Mouse (Mus musculus) ES-Bruce4 (cell line): ENCODE results near the gene Lrrc1. TPM values are rescaled to one million over a fixed set of nuclear protein-coding genes. Genes with fewer than 3 reads are reported as not detected.

Experiments
- H3K27ac ChIP-seq: 2 replicates; pipeline ENCODE4 v1.5.1; 2012; ENCODE audit warnings: low read length, inconsistent platforms; ENCODE audit not compliant: insufficient read depth
- H3K27me3 ChIP-seq: 2 replicates; pipeline ENCODE4 v1.6.1; 2012; ENCODE audit warnings: mild to moderate bottlenecking, low read length, inconsistent platforms; ENCODE audit not compliant: control insufficient read depth, poor library complexity, insufficient read depth, severe bottlenecking
- H3K36me3 ChIP-seq: 2 replicates; pipeline ENCODE4 v1.6.1; 2012; ENCODE audit warnings: inconsistent platforms, mild to moderate bottlenecking, low read length, moderate library complexity; ENCODE audit not compliant: control insufficient read depth, poor library complexity, insufficient read depth, severe bottlenecking
- H3K4me1 ChIP-seq: one replicate; pipeline ENCODE4 v1.8.1; 2011; ENCODE audit warnings: low read length; ENCODE audit not compliant: control insufficient read depth, insufficient read depth
- H3K4me3 ChIP-seq: 2 replicates; pipeline ENCODE4 v1.5.1; 2011; ENCODE audit warnings: low read depth, mild to moderate bottlenecking, low read length
- H3K9ac ChIP-seq: 2 replicates; pipeline ENCODE4 v1.6.1; 2012; ENCODE audit warnings: low read depth, mild to moderate bottlenecking, inconsistent platforms; ENCODE audit not compliant: poor library complexity, severe bottlenecking
- H3K9me3 ChIP-seq: replicated peaks from 2 replicates; pipeline ENCODE4 v1.6.1; 2012; ENCODE audit warnings: mild to moderate bottlenecking, low read length, inconsistent platforms; ENCODE audit not compliant: control insufficient read depth, poor library complexity, insufficient read depth, severe bottlenecking
- CTCF ChIP-seq: IDR thresholded peaks from one replicate; pipeline ENCODE4 v1.8.1; 2011; ENCODE audit warnings: low read depth, low read length
- EP300 ChIP-seq: IDR thresholded peaks from 2 replicates; pipeline ENCODE4 v1.6.1; 2011; ENCODE audit warnings: low read depth, low read length; ENCODE audit not compliant: insufficient read depth
- POLR2A ChIP-seq: IDR thresholded peaks from one replicate; pipeline ENCODE4 v1.8.1; 2011; ENCODE audit warnings: low read length; ENCODE audit not compliant: insufficient read depth
- polyA plus RNA-seq: library from polyadenylated mRNA; stranded (reverse); fragments of >200 nt; gene quantifications from 2 replicates; pipeline ENCODE4 v1.2.4, GENCODE M21; 2011; ENCODE audit warnings: low read depth; ENCODE audit not compliant: missing spikeins, insufficient read depth, insufficient read length

The Lrrc1 gene
- polyA plus RNA-seq, 1 experiment: 20.9 TPM

DNA sequence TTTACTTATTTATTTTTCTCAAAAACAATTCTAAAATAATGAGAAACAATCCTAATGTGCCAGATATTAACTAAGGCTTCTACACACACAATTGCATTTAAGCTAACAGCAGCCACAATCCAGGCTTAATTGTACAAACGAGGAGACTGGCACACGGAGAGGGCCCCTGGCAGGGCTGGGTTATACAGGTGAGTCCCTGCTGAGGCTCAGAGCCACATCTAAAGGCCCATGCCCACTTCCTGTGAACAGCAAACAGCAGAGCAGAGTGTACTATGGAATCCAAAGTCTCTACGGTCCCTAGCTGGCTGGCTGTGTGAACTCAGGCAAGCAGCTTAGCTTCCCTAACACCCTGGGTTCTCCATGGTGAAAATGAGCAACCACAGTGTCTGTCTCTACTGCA is 30.8 kb downstream of the Lrrc1 start:
- H3K36me3 ChIP-seq: no peaks in the 10 kb centered on the region
- H3K4me3 ChIP-seq: no peak overlapping the region
- no peak overlapping the region for H3K27ac ChIP-seq
- H3K27me3 ChIP-seq: no peaks in the 10 kb centered on the region
- H3K4me1 ChIP-seq: no peaks in the 10 kb centered on the region
- TF ChIP-seq POLR2A: no peak
- no peak for TF ChIP-seq EP300
- no peak for TF ChIP-seq CTCF
- H3K9ac ChIP-seq: no peak overlapping the region
- H3K9me3 ChIP-seq: no peaks in the 10 kb centered on the region

DNA sequence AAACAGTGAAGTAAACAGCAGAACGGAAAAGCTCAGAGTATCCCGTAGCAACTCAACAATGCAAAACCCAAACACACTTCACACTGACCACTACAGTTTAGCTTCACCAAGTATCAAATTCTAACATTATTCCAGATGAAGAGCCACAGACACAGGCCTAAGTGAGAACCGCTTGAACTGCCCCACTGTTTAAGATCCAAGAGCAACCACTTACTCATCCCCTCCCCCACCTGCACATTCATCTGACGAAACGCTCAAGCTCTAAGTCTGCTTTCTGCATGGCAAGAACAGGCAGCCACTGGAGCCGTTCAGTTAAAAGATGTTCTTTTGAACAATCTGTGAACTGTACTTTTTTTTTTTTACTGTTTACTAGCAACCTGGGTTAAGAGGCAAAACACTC is 32.5 kb downstream of the Lrrc1 start:
- TF ChIP-seq EP300: no peak
- no peak for TF ChIP-seq CTCF
- no peak for TF ChIP-seq POLR2A
- no peaks in the 10 kb centered on the region for H3K36me3 ChIP-seq
- no peak overlapping the region for H3K27ac ChIP-seq
- no peak overlapping the region for H3K9ac ChIP-seq
- no peaks in the 10 kb centered on the region for H3K4me1 ChIP-seq
- no peak overlapping the region for H3K4me3 ChIP-seq
- H3K27me3 ChIP-seq: no peaks in the 10 kb centered on the region
- H3K9me3 ChIP-seq: no peaks in the 10 kb centered on the region

DNA sequence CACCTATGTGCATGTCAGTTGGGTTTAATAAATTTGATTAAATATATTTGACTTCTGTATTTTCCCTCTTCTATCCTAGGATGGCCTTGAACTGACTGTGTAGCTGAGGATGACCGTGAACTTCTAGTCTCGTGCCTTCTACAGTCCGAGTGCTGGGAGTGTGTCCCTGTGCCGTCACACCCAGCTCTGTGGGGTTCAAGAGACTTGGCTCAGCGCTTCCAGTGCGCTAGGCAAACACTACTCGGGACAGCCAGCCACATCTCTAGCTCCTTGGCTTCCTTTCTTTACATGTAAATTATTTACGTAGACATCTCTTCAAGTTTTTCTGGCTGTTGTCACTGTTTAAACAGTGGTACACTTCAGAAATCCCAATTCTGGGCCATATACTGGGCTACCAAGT is 34.1 kb downstream of the Lrrc1 start:
- H3K9me3 ChIP-seq: no peaks in the 10 kb centered on the region
- no peak overlapping the region for H3K27ac ChIP-seq
- H3K27me3 ChIP-seq: no peaks in the 10 kb centered on the region
- no peak overlapping the region for H3K4me3 ChIP-seq
- no peaks in the 10 kb centered on the region for H3K4me1 ChIP-seq
- H3K9ac ChIP-seq: no peak overlapping the region
- no peaks in the 10 kb centered on the region for H3K36me3 ChIP-seq
- TF ChIP-seq POLR2A (no peak), EP300 (no peak), CTCF (no peak)

DNA sequence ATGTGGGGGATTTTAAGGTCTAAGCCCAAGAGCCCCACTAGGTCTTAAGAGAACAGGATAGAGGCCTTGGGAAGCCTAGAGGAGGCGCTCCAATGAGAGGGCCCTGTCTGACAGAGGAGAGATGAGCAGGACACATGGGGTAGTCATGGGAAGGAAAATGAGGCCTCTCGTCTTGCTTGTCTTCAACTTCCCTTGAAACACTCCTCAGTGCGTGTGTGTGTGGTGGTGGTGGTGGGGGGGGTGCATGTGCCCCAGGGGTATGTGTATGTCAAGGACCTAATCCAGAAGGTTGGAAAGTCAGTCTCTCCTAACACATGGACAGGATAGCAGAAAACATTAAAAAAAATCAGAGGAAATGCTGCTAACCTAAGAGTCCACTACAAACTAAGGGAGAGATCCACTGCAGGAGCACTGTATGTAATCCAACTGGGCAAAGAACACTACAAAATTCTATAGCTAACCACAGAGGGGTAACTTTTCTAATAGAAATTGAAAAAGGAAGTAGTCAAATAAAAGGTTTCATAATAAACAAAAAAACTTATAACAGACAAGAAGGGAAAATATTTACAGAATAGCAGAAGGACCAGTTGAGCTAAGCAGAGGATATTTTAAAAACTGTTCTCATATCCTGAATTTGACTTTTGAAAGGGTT is 36.8 kb downstream of the Lrrc1 start:
- H3K36me3 ChIP-seq: no peaks in the 10 kb centered on the region
- H3K9ac ChIP-seq: no peak overlapping the region
- no peaks in the 10 kb centered on the region for H3K27me3 ChIP-seq
- H3K4me1 ChIP-seq: no peaks in the 10 kb centered on the region
- TF ChIP-seq CTCF: no peak
- no peak for TF ChIP-seq EP300
- no peak for TF ChIP-seq POLR2A
- no peak overlapping the region for H3K27ac ChIP-seq
- no peak overlapping the region for H3K4me3 ChIP-seq
- no peaks in the 10 kb centered on the region for H3K9me3 ChIP-seq

DNA sequence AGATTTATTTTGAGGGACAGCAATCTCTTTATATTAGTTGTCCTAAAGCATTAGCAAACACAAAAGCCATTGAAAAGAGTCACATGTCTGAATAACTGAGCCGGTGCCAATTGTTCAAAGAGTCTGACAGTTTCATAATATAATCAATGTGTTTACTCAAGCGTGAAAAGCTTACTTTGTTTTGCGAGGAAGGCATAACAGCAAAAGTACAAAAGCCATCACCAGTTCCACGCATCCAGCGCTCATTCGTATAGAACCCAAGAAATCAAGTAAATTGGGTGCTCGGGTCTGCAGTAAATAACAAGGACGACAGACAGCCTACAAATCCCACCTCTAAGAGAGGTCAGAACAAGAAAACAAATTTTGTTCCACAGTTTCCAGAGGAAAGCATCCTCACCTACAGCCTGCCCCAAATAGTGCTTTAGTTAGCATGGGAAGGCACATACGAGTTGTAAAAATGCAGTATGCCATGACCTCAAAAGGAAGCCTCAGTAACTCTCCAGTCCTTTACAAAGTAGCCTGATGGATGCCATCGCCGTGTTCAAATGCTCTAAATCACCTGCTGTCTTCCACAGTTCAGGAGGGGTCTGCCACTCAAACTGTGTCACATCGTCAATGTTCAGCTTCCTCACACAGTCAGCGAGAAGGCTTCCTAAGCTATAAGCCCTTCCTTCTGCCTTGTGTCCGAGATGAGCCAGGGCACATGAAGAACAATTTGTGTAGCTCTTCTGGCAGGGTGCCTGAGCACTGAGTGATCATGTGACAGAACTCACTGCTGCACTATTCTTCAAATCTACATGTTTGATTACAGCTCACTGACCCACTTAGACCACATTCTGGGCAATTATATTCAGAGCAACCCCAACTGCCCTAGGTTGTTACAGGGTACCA is 41.9 kb downstream of the Lrrc1 start:
- Histone ChIP-seq H3K9me3 (no peaks in the 10 kb centered on the region), H3K9ac (no peak overlapping the region), H3K4me3 (no peak overlapping the region), H3K27ac (no peak overlapping the region), H3K4me1 (no peaks in the 10 kb centered on the region), H3K36me3 (no peaks in the 10 kb centered on the region), H3K27me3 (no peaks in the 10 kb centered on the region)
- no peak for TF ChIP-seq POLR2A
- TF ChIP-seq EP300: no peak
- no peak for TF ChIP-seq CTCF

DNA sequence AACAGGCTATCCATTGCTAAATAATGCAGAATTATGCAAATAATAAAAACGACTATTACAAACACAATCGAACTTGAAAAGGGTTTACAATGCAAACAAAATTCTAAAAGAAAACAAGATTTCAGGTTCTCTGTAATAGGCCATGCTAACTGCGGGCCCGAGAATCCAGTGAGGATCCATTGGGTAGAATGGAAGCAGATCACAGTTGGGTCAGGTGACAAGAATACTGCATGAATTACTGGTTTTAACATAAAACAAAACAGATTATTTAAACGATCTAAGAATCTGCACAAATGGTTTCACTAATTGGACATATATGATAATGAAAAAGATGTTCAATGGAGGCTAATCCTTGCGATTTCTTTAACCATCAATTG is 42.5 kb downstream of the Lrrc1 start:
- Histone ChIP-seq H3K9me3 (no peaks in the 10 kb centered on the region), H3K27me3 (no peaks in the 10 kb centered on the region), H3K9ac (no peak overlapping the region), H3K4me1 (no peaks in the 10 kb centered on the region), H3K36me3 (no peaks in the 10 kb centered on the region), H3K27ac (no peak overlapping the region), H3K4me3 (no peak overlapping the region)
- TF ChIP-seq POLR2A (no peak), CTCF (no peak), EP300 (no peak)
